Mouse (Mus musculus) heart, embryonic 14.5 days (tissue): Measurements from ENCODE around the gene 9330182O14Rik. TPM values are rescaled to one million over a fixed set of nuclear protein-coding genes. Genes with fewer than 3 reads are reported as not detected.
A peak's percentile ranks its signal among the peaks of the same experiment; 100 is the strongest.

Experiments
- ATAC-seq: fragments of 200-750 bp; cut with Nextera tagmentation; 2 replicates; pipeline ENCODE4 v1.8.0; 2017; ENCODE audit warnings: low read depth, moderate TSS enrichment; ENCODE audit not compliant: insufficient number of reproducible peaks, insufficient read depth, low FRiP score
- H3K27ac ChIP-seq, 2 experiments: fragments of 200-500 bp in 1 of 2; fragments of 300-500 bp in 1 of 2; sonication (generic) in 1 of 2; replicated peaks in 1 of 2; 2 replicates each; pipeline ENCODE4 v1.5.1; 2012 to 2014; ENCODE audit warnings: low read depth in 2 of 2, low read length in 2 of 2, control low read depth in 1 of 2, mild to moderate bottlenecking in 1 of 2, mixed read lengths in 1 of 2; ENCODE audit not compliant: control insufficient read depth in 1 of 2, insufficient read depth in 1 of 2
- H3K27me3 ChIP-seq: fragments of 300-500 bp; sonication (generic); 2 replicates; pipeline ENCODE4 v1.6.1; 2014; ENCODE audit warnings: mild to moderate bottlenecking, low read length, control low read depth; ENCODE audit not compliant: control insufficient read depth, insufficient read depth
- H3K36me3 ChIP-seq: fragments of 300-500 bp; sonication (generic); 2 replicates; pipeline ENCODE4 v1.6.1; 2014; ENCODE audit warnings: mild to moderate bottlenecking, control low read depth, low read length, mixed read lengths; ENCODE audit not compliant: control insufficient read depth, insufficient read depth
- H3K4me1 ChIP-seq, 2 experiments: fragments of 200-500 bp in 1 of 2; fragments of 300-500 bp in 1 of 2; sonication (generic) in 1 of 2; 2 replicates each; pipeline ENCODE4 v1.6.1; 2012 to 2014; ENCODE audit warnings: low read length in 2 of 2, control low read depth in 1 of 2, mixed read lengths in 1 of 2; ENCODE audit not compliant: control insufficient read depth in 2 of 2, insufficient read depth in 2 of 2
- H3K4me2 ChIP-seq: fragments of 300-500 bp; sonication (generic); 2 replicates; pipeline ENCODE4 v1.6.1; 2014; ENCODE audit warnings: mild to moderate bottlenecking, low read length
- H3K4me3 ChIP-seq, 2 experiments: fragments of 200-500 bp in 1 of 2; fragments of 300-500 bp in 1 of 2; sonication (generic) in 1 of 2; 2 replicates each; pipeline ENCODE4 v1.5.1; 2012 to 2014; ENCODE audit warnings: low read length in 2 of 2, mild to moderate bottlenecking in 2 of 2, control low read depth in 1 of 2, low read depth in 1 of 2, moderate library complexity in 1 of 2; ENCODE audit not compliant: control insufficient read depth in 1 of 2, insufficient read depth in 1 of 2
- H3K9ac ChIP-seq: fragments of 300-500 bp; sonication (generic); 2 replicates; pipeline ENCODE4 v1.6.1; 2014; ENCODE audit warnings: mild to moderate bottlenecking, low read length
- H3K9me3 ChIP-seq: fragments of 300-500 bp; sonication (generic); 2 replicates; pipeline ENCODE4 v1.6.1; 2016; ENCODE audit warnings: low read length, control low read depth; ENCODE audit not compliant: control insufficient read depth
- WGBS: fragments of 180-500 bp; shearing (Covaris S2); extraction: QIAGEN DNeasy Blood & Tissue Kit; methylation state at CpG from one replicate; pipeline ENCODE4 v1.1.7; 2014; 5-methylcytosine and 5-hydroxymethylcytosine counted together
- microRNA-seq: library from miRNA; unstranded; fragments of <30 nt; microRNA quantifications from one replicate; pipeline ENCODE4, GENCODE M21; 2016
- polyA plus RNA-seq: library from polyadenylated mRNA; unstranded; fragments of >200 nt; fragmentation: Nextera tagmentation; extraction: Ambion mirVana; gene quantifications from 2 replicates; pipeline ENCODE4 v1.2.1, GENCODE M21; 2014

The 9330182O14Rik gene
- polyA plus RNA-seq, 1 experiment from 2014 or later: not detected

DNA sequence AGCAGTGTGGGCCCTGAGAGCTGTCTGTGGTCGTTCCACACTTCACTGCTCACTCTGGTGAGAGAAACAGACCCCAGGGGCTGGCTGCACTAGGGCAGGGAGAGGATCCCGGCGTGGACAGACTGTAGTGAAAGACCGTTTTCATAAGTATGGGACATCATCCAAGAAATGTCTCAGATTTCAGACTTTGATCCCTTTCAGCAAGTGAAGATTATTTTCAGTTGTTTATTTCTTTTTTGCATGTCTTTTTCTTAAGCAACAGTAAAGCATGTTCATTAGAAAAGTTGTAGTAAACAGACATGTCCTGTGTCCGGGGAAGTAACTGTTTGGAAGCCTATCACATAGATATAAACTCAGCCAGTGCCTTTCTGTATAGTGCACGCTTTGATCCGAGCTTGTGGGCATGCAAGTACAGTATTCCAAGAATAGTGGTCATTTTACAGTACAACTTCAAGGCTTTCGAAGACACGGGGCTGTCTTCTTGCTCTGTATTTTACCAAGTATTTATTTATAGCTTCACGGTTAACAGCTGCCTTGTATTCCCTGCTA, 34.0 kb downstream of the 9330182O14Rik start:
- H3K27me3 ChIP-seq: no peaks in the 10 kb centered on the region
- no peaks in the 10 kb centered on the region for H3K9me3 ChIP-seq
- no peaks in the 10 kb centered on the region for H3K36me3 ChIP-seq
- peak overlapping the region; percentile 0 to 21; a peak in 2 of 4 replicates for H3K4me3 ChIP-seq
- peak overlapping the region; percentile 60 for H3K4me2 ChIP-seq
- H3K27ac ChIP-seq: no peak overlapping the region
- peak overlapping the region; percentile 61; the same call in 1 of the 2 replicates for H3K9ac ChIP-seq
- no peak for ATAC-seq
- WGBS: 33% methylated on average over 10 of the region's 10 CpGs
- peaks cover 3 to 10% of the 10 kb centered on the region in 2 experiments; a peak in 3 of 4 replicates for H3K4me1 ChIP-seq

GRCm38 (mm10) chr15:40169061-40169460, 34.9 kb downstream of the 9330182O14Rik start:
- H3K36me3 ChIP-seq: no peaks in the 10 kb centered on the region
- H3K4me3 ChIP-seq: no peak overlapping the region
- H3K27me3 ChIP-seq: no peaks in the 10 kb centered on the region
- no peaks in the 10 kb centered on the region for H3K9me3 ChIP-seq
- no peak overlapping the region for H3K9ac ChIP-seq
- no peak overlapping the region for H3K27ac ChIP-seq
- H3K4me2 ChIP-seq: no peak overlapping the region
- H3K4me1 ChIP-seq: peaks cover 3 to 10% of the 10 kb centered on the region in 2 experiments; a peak in 3 of 4 replicates
- WGBS: 89% methylated on average over 5 of the region's 5 CpGs
- ATAC-seq: no peak

GRCm38 (mm10) chr15:40169705-40170104, 35.5 kb downstream of the 9330182O14Rik start:
- no peaks in the 10 kb centered on the region for H3K9me3 ChIP-seq
- WGBS: 56% methylated on average over 13 of the region's 13 CpGs
- no peak for ATAC-seq
- no peak overlapping the region for H3K9ac ChIP-seq
- no peaks in the 10 kb centered on the region for H3K36me3 ChIP-seq
- H3K27ac ChIP-seq: no peak overlapping the region
- H3K4me3 ChIP-seq: no peak overlapping the region
- peaks cover 3 to 10% of the 10 kb centered on the region in 2 experiments; a peak in 3 of 4 replicates for H3K4me1 ChIP-seq
- no peaks in the 10 kb centered on the region for H3K27me3 ChIP-seq
- H3K4me2 ChIP-seq: peak overlapping the region; percentile 16; the same call in 1 of the 2 replicates

GRCm38 (mm10) chr15:40179423-40179822, 45.3 kb downstream of the 9330182O14Rik start:
- WGBS: 12% methylated on average over 2 of the region's 2 CpGs
- no peak overlapping the region for H3K27ac ChIP-seq
- no peaks in the 10 kb centered on the region for H3K27me3 ChIP-seq
- H3K4me2 ChIP-seq: no peak overlapping the region
- no peak overlapping the region for H3K9ac ChIP-seq
- H3K4me3 ChIP-seq: no peak overlapping the region
- no peaks in the 10 kb centered on the region for H3K4me1 ChIP-seq
- H3K36me3 ChIP-seq: no peaks in the 10 kb centered on the region
- no peaks in the 10 kb centered on the region for H3K9me3 ChIP-seq
- ATAC-seq: no peak

- WGBS: 69% methylated on average over 6 of the region's 6 CpGs
- Histone ChIP-seq H3K9ac (no peak overlapping the region), H3K9me3 (no peaks in the 10 kb centered on the region), H3K4me3 (no peak overlapping the region), H3K4me1 (no peaks in the 10 kb centered on the region), H3K27ac (no peak overlapping the region), H3K4me2 (no peak overlapping the region), H3K27me3 (no peaks in the 10 kb centered on the region), H3K36me3 (no peaks in the 10 kb centered on the region)
- no peak for ATAC-seq
These were observed 52.9 kb downstream of the 9330182O14Rik start for GRCm38 (mm10) chr15:40187017-40187416.

Small RNAs within 50 kb of the gene (microRNA-seq; reads per million reads assigned to microRNA genes)
- not detected for gene Gm25958
